Mouse (Mus musculus) midbrain, embryonic 15.5 days (tissue): ENCODE results near the gene Suclg2. TPM values are rescaled to one million over a fixed set of nuclear protein-coding genes. Genes with fewer than 3 reads are reported as not detected.

Experiments used
- ATAC-seq: fragments of 200-750 bp; cut with Nextera tagmentation; replicated peaks from 2 replicates; pipeline ENCODE4 v1.8.0; 2017; ENCODE audit warnings: moderate TSS enrichment
- H3K27ac ChIP-seq: fragments of 300-500 bp; sonication (generic); 2 replicates; pipeline ENCODE4 v1.5.1; 2015; ENCODE audit warnings: mild to moderate bottlenecking, inconsistent platforms
- H3K27me3 ChIP-seq: fragments of 300-500 bp; sonication (generic); replicated peaks from 2 replicates; pipeline ENCODE4 v1.6.1; 2015; ENCODE audit warnings: inconsistent platforms
- H3K36me3 ChIP-seq: fragments of 300-500 bp; sonication (generic); replicated peaks from 2 replicates; pipeline ENCODE4 v1.6.1; 2015; ENCODE audit warnings: inconsistent platforms
- H3K4me1 ChIP-seq: fragments of 300-500 bp; sonication (generic); 2 replicates; pipeline ENCODE4 v1.6.1; 2015; ENCODE audit warnings: inconsistent platforms
- H3K4me2 ChIP-seq: fragments of 300-500 bp; sonication (generic); 2 replicates; pipeline ENCODE4 v1.6.1; 2015; ENCODE audit warnings: inconsistent platforms, mild to moderate bottlenecking, moderate library complexity
- H3K4me3 ChIP-seq: fragments of 300-500 bp; sonication (generic); 2 replicates; pipeline ENCODE4 v1.5.1; 2015; ENCODE audit warnings: mild to moderate bottlenecking, inconsistent platforms
- H3K9ac ChIP-seq: fragments of 300-500 bp; sonication (generic); 2 replicates; pipeline ENCODE4 v1.6.1; 2015; ENCODE audit warnings: mild to moderate bottlenecking, inconsistent platforms
- H3K9me3 ChIP-seq: fragments of 300-500 bp; sonication (generic); 2 replicates; pipeline ENCODE4 v1.6.1; 2016; ENCODE audit warnings: inconsistent platforms
- WGBS: fragments of 180-500 bp; shearing (Covaris S2); methylation state at CpG from one replicate; pipeline ENCODE4 v1.1.7; 2015; ENCODE audit warnings: mixed read lengths; 5-methylcytosine and 5-hydroxymethylcytosine counted together
- polyA plus RNA-seq: library from polyadenylated mRNA; unstranded; fragments of >200 nt; fragmentation: Nextera tagmentation; extraction: Ambion mirVana; gene quantifications from 2 replicates; pipeline ENCODE4 v1.2.1, GENCODE M21; 2015

The Suclg2 gene
- polyA plus RNA-seq, 1 experiment from 2014 or later, result 13.6 TPM

DNA sequence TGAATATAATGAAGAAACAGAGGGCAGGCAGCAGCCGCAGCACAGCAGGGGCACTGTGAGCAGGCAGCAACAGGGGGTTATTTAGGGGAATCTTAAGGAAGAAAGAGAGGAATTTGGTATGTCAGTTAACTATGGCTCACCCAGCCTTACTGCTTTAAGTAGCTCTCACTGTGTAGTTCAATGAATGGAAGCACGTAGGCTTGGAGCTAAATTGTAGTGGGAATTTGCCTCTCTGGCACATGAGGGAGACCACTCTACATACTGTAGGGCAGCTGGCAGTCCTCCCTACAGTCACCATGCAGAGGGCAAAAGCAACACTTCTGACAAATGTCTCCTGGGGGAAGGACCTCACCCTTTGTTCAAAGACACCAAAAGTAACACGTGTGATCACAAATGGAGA lies 143.7 kb downstream of the Suclg2 start:
- H3K9me3 ChIP-seq, result no peaks in the 10 kb centered on the region
- no peak overlapping the region for H3K4me2 ChIP-seq
- H3K36me3 ChIP-seq, result no peaks in the 10 kb centered on the region
- no peak overlapping the region for H3K27ac ChIP-seq
- H3K4me1 ChIP-seq, result peaks cover 13% of the 10 kb centered on the region
- ATAC-seq, result no peak
- no peak overlapping the region for H3K4me3 ChIP-seq
- 12% methylated on average over 3 of the region's 3 CpGs for WGBS
- no peak overlapping the region for H3K9ac ChIP-seq
- H3K27me3 ChIP-seq, result 0 out of 2 replicates have a peak, but pooled peaks cover 3% of the 10 kb centered on the region

- H3K27me3 ChIP-seq, result 0 out of 2 replicates have a peak, but pooled peaks cover 3% of the 10 kb centered on the region
- H3K4me2 ChIP-seq, result no peak overlapping the region
- no peak overlapping the region for H3K4me3 ChIP-seq
- ATAC-seq, result no peak
- H3K27ac ChIP-seq, result no peak overlapping the region
- peaks cover 13% of the 10 kb centered on the region for H3K4me1 ChIP-seq
- H3K36me3 ChIP-seq, result no peaks in the 10 kb centered on the region
- H3K9ac ChIP-seq, result no peak overlapping the region
- no peaks in the 10 kb centered on the region for H3K9me3 ChIP-seq
- WGBS, result 19% methylated on average over 4 of the region's 4 CpGs
Measured at GRCm38 (mm10) chr6:95574389-95574788, 144.2 kb downstream of the Suclg2 start.

- WGBS, result 86% methylated on average over 3 of the region's 3 CpGs
- ATAC-seq, result no peak
- H3K9me3 ChIP-seq, result no peaks in the 10 kb centered on the region
- no peak overlapping the region for H3K4me3 ChIP-seq
- peaks cover 13% of the 10 kb centered on the region for H3K4me1 ChIP-seq
- 0 out of 2 replicates have a peak, but pooled peaks cover 3% of the 10 kb centered on the region for H3K27me3 ChIP-seq
- H3K36me3 ChIP-seq, result no peaks in the 10 kb centered on the region
- H3K9ac ChIP-seq, result no peak overlapping the region
- H3K27ac ChIP-seq, result no peak overlapping the region
- no peak overlapping the region for H3K4me2 ChIP-seq
Measured at GRCm38 (mm10) chr6:95573035-95573759, 145.4 kb downstream of the Suclg2 start.

GRCm38 (mm10) chr6:95571620-95572019 lies 147.0 kb downstream of the Suclg2 start:
- no peaks in the 10 kb centered on the region for H3K36me3 ChIP-seq
- H3K9me3 ChIP-seq, result no peaks in the 10 kb centered on the region
- no peak for ATAC-seq
- WGBS, result 27% methylated on average over 3 of the region's 3 CpGs
- H3K4me1 ChIP-seq, result peaks cover 13% of the 10 kb centered on the region
- H3K27me3 ChIP-seq, result no peaks in the 10 kb centered on the region
- H3K27ac ChIP-seq, result no peak overlapping the region
- H3K4me2 ChIP-seq, result no peak overlapping the region
- H3K9ac ChIP-seq, result no peak overlapping the region
- H3K4me3 ChIP-seq, result no peak overlapping the region

DNA sequence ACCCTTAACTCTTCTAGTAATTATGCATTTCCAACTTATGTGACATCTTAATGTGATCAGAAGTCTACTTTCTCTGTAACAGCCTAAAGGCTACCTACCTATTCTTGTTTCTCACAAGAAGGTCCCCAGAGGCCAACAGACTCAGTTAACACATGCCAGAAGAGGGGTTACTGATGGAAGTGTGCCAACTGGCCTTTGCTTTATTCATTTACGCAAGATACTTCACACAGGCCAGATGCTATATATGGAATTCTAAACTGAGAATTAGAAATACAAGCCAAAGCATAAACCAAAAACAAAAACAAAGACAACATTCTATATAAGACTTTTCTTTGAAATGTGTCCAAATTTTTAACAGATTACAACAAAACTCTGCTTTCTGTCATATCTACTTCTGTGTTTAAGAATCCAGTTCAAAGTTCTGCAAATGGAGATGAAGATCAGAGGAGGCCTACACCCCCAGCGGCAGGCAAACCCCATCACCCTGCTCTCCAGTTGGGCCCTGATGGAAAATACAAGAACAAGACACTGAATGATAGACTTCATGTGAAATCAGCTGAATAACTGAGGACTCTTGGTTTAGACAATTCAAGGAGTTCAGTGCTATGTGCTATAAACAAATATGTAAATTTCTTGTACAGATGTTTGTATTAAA lies 155.1 kb downstream of the Suclg2 start:
- no peaks in the 10 kb centered on the region for H3K9me3 ChIP-seq
- H3K27me3 ChIP-seq, result no peaks in the 10 kb centered on the region; the same call in 1 of the 2 replicates
- no peaks in the 10 kb centered on the region for H3K36me3 ChIP-seq
- H3K9ac ChIP-seq, result no peak overlapping the region
- H3K4me3 ChIP-seq, result no peak overlapping the region
- WGBS, result 86% methylated on average over 2 of the region's 2 CpGs
- no peak overlapping the region for H3K27ac ChIP-seq
- no peak overlapping the region for H3K4me2 ChIP-seq
- ATAC-seq, result no peak
- no peaks in the 10 kb centered on the region for H3K4me1 ChIP-seq

- Histone ChIP-seq H3K4me2 (no peak overlapping the region), H3K27ac (no peak overlapping the region), H3K9ac (no peak overlapping the region), H3K36me3 (no peaks in the 10 kb centered on the region), H3K4me1 (no peaks in the 10 kb centered on the region), H3K9me3 (no peaks in the 10 kb centered on the region), H3K4me3 (no peak overlapping the region), H3K27me3 (peaks cover 2% of the 10 kb centered on the region)
- ATAC-seq, result no peak
- 94% methylated on average over 6 of the region's 6 CpGs for whole genome bisulfite sequencing
Measured at GRCm38 (mm10) chr6:95556320-95556719, 162.3 kb downstream of the Suclg2 start.

DNA sequence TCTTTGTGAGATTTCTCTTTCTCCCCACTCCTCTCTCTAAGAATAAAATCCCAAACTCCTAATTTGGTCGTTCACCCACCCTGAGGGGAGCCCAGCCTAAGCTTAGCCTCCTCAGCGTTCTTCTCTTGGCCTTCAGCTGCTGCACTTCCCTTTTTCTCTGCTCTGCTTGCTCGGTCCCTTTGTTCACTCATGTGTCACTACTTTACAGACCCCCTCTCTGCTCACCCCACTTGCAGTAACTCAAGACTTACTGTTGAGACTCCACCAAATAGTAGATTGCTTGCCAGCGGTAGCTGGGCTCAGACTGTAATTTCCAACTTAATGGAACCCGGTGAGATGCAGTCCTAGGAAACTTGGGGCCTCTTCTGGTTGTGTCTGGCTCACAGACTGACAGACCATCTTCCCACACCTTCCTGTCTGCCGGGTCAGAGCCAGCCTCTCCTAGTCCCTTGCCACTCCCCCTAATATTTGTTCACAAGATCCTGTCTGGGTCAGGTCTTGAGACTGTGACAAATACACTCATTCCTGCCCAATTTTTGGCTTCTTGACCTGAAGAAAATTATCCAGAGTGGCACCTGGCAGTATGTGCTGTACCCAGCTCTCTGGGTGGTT lies 166.2 kb downstream of the Suclg2 start:
- Histone ChIP-seq H3K9ac (no peak overlapping the region), H3K4me2 (no peak overlapping the region), H3K4me1 (no peaks in the 10 kb centered on the region), H3K27me3 (peaks cover 4% of the 10 kb centered on the region), H3K9me3 (no peaks in the 10 kb centered on the region), H3K36me3 (no peaks in the 10 kb centered on the region), H3K4me3 (no peak overlapping the region), H3K27ac (no peak overlapping the region)
- WGBS, result 60% methylated on average over 6 of the region's 6 CpGs
- ATAC-seq, result no peak

DNA sequence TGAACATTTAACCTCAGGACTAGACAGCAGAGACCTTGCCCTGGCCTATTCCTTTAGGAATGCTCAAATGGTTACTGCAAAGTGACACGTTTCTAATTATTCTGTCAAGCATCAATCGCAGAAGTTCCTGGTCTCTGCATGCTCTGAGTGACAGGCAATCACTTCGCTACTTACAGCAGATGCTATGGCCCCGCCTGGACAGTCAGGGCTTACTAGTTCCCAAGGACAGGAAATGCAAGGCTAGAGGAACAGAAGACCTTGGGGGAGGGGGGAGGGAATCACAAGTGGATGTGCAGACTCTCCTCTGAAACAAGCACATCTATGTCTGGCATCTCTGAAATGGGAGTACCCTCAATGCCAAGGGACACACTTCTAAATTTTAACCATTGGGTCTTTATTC lies 167.6 kb downstream of the Suclg2 start:
- peaks cover 2% of the 10 kb centered on the region for H3K27me3 ChIP-seq
- H3K9ac ChIP-seq, result no peak overlapping the region
- WGBS, result 65% methylated on average over 4 of the region's 4 CpGs
- no peaks in the 10 kb centered on the region; the same call in 1 of the 2 replicates for H3K4me1 ChIP-seq
- no peaks in the 10 kb centered on the region for H3K9me3 ChIP-seq
- H3K36me3 ChIP-seq, result no peaks in the 10 kb centered on the region
- H3K27ac ChIP-seq, result no peak overlapping the region
- no peak for ATAC-seq
- H3K4me2 ChIP-seq, result no peak overlapping the region
- no peak overlapping the region for H3K4me3 ChIP-seq

GRCm38 (mm10) chr6:95546189-95546832 lies 172.3 kb downstream of the Suclg2 start:
- ATAC-seq, result no peak
- Histone ChIP-seq H3K9ac (no peak overlapping the region), H3K4me3 (no peak overlapping the region), H3K36me3 (no peaks in the 10 kb centered on the region), H3K4me2 (no peak overlapping the region), H3K27ac (no peak overlapping the region), H3K9me3 (no peaks in the 10 kb centered on the region), H3K27me3 (peaks cover 7% of the 10 kb centered on the region; the same call in 1 of the 2 replicates), H3K4me1 (peaks cover 3% of the 10 kb centered on the region; the same call in 1 of the 2 replicates)
- WGBS, result 35% methylated on average over 7 of the region's 7 CpGs

GRCm38 (mm10) chr6:95545714-95546113 lies 172.9 kb downstream of the Suclg2 start:
- Histone ChIP-seq H3K9ac (no peak overlapping the region), H3K4me2 (no peak overlapping the region), H3K9me3 (no peaks in the 10 kb centered on the region), H3K36me3 (no peaks in the 10 kb centered on the region), H3K4me1 (peaks cover 3% of the 10 kb centered on the region; the same call in 1 of the 2 replicates), H3K27me3 (peaks cover 10% of the 10 kb centered on the region; the same call in 1 of the 2 replicates), H3K27ac (no peak overlapping the region), H3K4me3 (no peak overlapping the region)
- no peak for ATAC-seq

DNA sequence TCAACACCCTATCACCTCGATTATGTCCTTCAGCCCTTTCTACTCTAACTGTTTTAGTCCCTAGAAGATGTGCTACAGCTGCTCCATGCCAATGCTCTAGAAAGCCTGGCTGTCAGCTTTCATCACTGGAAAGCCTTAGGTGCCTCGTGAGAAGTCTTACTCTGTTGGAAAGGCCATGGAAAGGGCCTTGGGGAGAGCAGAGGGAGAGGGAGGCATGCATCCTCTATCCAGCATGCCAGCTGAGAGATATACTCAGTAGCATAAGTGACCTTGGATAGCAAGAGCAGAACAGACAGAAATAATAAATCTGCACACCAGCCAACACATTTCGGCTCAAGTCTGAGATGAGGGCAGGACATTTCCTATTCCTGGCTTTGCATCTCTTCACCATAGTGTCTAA lies 173.3 kb downstream of the Suclg2 start:
- Histone ChIP-seq H3K27me3 (peaks cover 10% of the 10 kb centered on the region; the same call in 1 of the 2 replicates), H3K4me3 (no peak overlapping the region), H3K9ac (no peak overlapping the region), H3K27ac (no peak overlapping the region), H3K4me1 (peaks cover 3% of the 10 kb centered on the region; the same call in 1 of the 2 replicates), H3K36me3 (no peaks in the 10 kb centered on the region), H3K9me3 (no peaks in the 10 kb centered on the region), H3K4me2 (no peak overlapping the region)
- no peak for ATAC-seq
- WGBS, result 81% methylated on average over 3 of the region's 3 CpGs

DNA sequence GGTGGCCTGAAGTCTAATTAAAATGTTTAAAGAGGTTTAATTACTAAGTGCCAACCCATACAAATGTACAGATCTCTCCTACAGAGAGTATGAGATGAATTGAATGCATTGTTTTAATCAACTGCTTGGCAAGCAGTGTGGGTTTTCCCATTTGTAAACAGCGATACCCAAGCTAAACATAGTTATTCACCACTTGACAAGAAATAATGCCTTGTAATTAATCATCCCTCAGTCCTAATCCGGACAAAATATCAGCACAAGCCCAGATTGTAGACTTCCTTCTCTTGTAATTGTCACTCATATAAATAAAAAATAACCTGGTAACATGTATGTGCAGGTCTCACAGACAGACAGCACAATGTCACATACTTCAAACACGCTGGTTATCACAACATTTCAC lies 183.4 kb downstream of the Suclg2 start:
- Histone ChIP-seq H3K4me1 (no peaks in the 10 kb centered on the region), H3K4me2 (no peak overlapping the region), H3K9me3 (no peaks in the 10 kb centered on the region), H3K4me3 (no peak overlapping the region), H3K36me3 (no peaks in the 10 kb centered on the region), H3K27me3 (no peaks in the 10 kb centered on the region), H3K9ac (no peak overlapping the region), H3K27ac (no peak overlapping the region)
- ATAC-seq, result no peak
- whole genome bisulfite sequencing, result 83% methylated on average over 3 of the region's 3 CpGs
